Mouse (Mus musculus): ENCODE results near the gene Hpn. TPM values are rescaled to one million over a fixed set of nuclear protein-coding genes. Genes with fewer than 3 reads are reported as not detected.
A peak's percentile ranks its signal among the peaks of the same experiment; 100 is the strongest.

The Hpn gene
- polyA plus RNA-seq, 1 experiment from 2014 or later = 10.8 TPM

DNA sequence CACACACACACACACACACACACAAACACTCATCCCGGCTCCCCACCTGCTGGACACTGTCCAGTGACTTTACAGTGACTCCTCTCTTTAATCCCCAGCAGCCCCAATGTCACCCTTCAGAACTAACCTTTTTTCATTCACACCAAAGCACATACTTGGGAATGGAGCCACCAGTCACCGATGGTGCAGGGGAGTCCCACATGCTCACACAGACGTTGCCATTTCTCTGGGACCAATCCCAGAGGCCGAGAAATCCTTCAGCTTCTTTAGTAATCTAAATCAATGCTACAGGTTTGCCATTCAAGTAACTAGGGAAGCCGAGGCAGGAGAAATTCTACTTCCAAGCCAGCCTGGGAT, 40.4 kb downstream of the Hpn start:
- Histone ChIP-seq H3K27ac (ENCODE audit: low read depth) (no peak overlapping the region), H3K36me3 (ENCODE audit: insufficient read depth) (no peaks in the 10 kb centered on the region), H3K9me3 (ENCODE audit: low read depth, low read length) (no peaks in the 10 kb centered on the region), H3K27me3 (ENCODE audit: insufficient read depth, low read length) (no peaks in the 10 kb centered on the region), H3K4me2 (no peak overlapping the region), H3K9ac (no peak overlapping the region), H3K4me1 (ENCODE audit: insufficient read depth) (0 out of 2 replicates have a peak, but pooled peaks cover 3% of the 10 kb centered on the region), H3K4me3 (ENCODE audit: low read depth, low read length) (no peak overlapping the region)
- TF ChIP-seq CTCF (IDR thresholded peaks at IDR 0.05; ENCODE audit: low read depth) = no peak
- ATAC-seq (ENCODE audit: insufficient read depth) (no peak), DNase-seq (no peak)
- 57% methylated on average over 5 of the region's 5 CpGs for WGBS

DNA sequence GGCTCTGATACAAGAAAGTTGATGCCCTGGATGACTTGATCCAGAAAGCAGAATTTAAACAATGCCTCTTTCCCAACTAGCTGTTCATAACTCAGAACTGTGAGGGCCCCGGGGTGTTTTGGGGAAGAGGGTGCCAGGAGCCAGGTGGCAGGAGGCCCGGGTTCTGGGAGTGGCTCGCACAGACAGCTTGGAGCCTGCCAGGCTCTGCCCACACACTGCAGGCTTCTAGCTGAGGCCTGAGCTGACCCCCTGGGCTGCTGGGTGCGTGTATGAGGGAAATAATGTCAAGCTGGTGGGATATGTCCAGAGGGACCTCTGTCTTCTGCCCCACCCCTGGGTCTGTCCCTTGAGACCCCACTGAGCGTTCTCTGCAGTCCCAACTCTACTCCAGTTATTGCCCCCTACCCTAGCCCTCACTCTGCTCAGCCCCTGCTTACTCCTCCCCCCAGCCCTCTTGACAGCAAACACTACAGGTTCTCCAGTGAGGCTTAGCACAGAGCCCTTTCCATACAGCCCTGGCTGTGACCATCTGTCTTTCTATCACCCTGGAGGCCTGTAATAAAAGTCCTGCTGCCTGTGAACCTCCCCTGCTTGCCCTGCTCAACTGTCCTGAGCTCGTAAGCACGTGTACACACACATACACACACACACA, 40.9 kb downstream of the Hpn start:
- no peak overlapping the region for H3K4me3 ChIP-seq (ENCODE audit: low read depth, low read length)

DNA sequence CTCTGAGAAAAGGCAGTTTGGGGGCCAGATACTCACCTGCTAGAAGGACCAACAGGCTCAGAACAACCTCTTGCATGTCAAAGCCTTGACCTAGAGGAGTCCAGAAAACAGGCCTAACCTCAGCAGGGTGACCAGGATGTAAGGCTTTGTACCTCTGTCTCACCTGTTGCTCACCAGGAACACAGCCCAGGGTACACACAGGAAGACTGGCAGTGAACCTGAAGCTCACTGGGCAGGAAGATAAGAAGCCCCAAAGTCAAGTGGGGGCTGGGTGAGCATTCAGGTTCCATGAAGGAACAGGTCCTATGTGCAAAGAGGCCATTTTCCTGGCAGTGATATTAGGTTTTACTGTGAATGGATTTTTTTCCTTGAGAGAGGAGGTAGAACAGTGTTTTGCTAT, 41.5 kb downstream of the Hpn start:
- H3K9me3 ChIP-seq (ENCODE audit: low read depth, low read length) = no peaks in the 10 kb centered on the region
- no peaks in the 10 kb centered on the region for H3K36me3 ChIP-seq (ENCODE audit: insufficient read depth)
- H3K4me3 ChIP-seq (ENCODE audit: low read depth, low read length) = no peak overlapping the region
- H3K4me2 ChIP-seq = no peak overlapping the region
- 0 out of 2 replicates have a peak, but pooled peaks cover 3% of the 10 kb centered on the region for H3K4me1 ChIP-seq (ENCODE audit: insufficient read depth)
- DNase-seq = no peak
- no peak for ATAC-seq (ENCODE audit: insufficient read depth)
- no peak overlapping the region for H3K27ac ChIP-seq (ENCODE audit: low read depth)
- H3K27me3 ChIP-seq (ENCODE audit: insufficient read depth, low read length) = no peaks in the 10 kb centered on the region
- no peak for TF ChIP-seq CTCF (IDR thresholded peaks at IDR 0.05; ENCODE audit: low read depth)
- no peak overlapping the region for H3K9ac ChIP-seq

More for the DNA sequence above, 40.9 kb downstream of the Hpn start:
- Histone ChIP-seq H3K9me3 (ENCODE audit: low read depth, low read length) (no peaks in the 10 kb centered on the region), H3K9ac (no peak overlapping the region), H3K27me3 (ENCODE audit: insufficient read depth, low read length) (no peaks in the 10 kb centered on the region), H3K4me1 (ENCODE audit: insufficient read depth) (0 out of 2 replicates have a peak, but pooled peaks cover 3% of the 10 kb centered on the region), H3K4me2 (no peak overlapping the region), H3K36me3 (ENCODE audit: insufficient read depth) (no peaks in the 10 kb centered on the region), H3K27ac (ENCODE audit: low read depth) (no peak overlapping the region)
- no peak for TF ChIP-seq CTCF (IDR thresholded peaks at IDR 0.05; ENCODE audit: low read depth)
- ATAC-seq (ENCODE audit: insufficient read depth) (0 out of 2 replicates have a peak, but pooled peaks have one; percentile 2), DNase-seq (no peak)
- 47% methylated on average over 7 of the region's 7 CpGs for WGBS

DNA sequence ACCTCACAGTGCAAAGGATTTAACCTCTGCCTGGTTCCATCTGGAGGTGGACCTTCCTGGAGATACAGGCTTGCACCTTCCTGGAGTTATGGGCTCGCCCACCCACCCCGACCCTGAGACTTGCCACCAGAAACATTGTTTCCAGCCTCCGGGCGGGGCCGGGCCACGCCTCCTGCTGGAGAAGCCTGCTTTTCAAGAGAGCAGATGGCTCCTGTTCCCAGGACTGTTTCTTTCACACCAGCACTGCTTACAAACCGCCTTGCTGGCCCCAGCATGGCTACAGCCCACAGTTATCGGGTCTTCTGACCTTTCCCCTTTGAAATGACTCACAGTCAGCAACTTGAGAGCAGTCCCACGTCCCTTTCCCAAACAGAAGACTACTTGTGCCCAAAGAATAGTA, 42.8 kb downstream of the Hpn start:
- no peak for ATAC-seq (ENCODE audit: insufficient read depth)
- Histone ChIP-seq H3K4me1 (ENCODE audit: insufficient read depth) (peaks cover 3% of the 10 kb centered on the region; the same call in 1 of the 2 replicates), H3K27ac (ENCODE audit: low read depth) (no peak overlapping the region), H3K27me3 (ENCODE audit: insufficient read depth, low read length) (no peaks in the 10 kb centered on the region), H3K36me3 (ENCODE audit: insufficient read depth) (no peaks in the 10 kb centered on the region), H3K4me3 (ENCODE audit: low read depth, low read length) (no peak overlapping the region), H3K9me3 (ENCODE audit: low read depth, low read length) (no peaks in the 10 kb centered on the region), H3K4me2 (no peak overlapping the region), H3K9ac (no peak overlapping the region)
- WGBS = 34% methylated on average over 9 of the region's 9 CpGs
- no peak for DNase-seq
- TF ChIP-seq CTCF (IDR thresholded peaks at IDR 0.05; ENCODE audit: low read depth) = no peak

DNA sequence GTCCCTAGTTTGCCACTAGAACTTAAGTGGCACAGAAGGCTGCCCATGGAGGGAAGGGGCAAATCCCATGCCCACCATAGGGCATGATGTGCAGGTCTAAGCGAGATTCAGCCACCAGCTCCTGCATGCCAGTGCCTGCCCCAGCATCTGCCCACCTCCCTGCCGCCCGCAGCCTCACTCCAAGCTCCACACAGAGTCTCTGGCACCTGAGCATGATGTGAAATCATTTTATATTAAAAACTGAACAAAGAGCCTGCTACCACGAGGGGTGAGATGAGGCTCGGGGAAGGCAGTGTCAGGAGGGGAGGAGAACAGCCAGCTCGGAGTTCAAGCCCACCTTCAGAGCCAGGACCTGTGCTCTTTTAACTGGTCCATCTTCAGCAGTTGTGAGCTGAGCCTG, 44.8 kb downstream of the Hpn start:
- DNase-seq = no peak
- Histone ChIP-seq H3K9me3 (ENCODE audit: low read depth, low read length) (no peaks in the 10 kb centered on the region), H3K4me3 (ENCODE audit: low read depth, low read length) (no peak overlapping the region), H3K9ac (no peak overlapping the region), H3K27ac (ENCODE audit: low read depth) (no peak overlapping the region), H3K27me3 (ENCODE audit: insufficient read depth, low read length) (no peaks in the 10 kb centered on the region), H3K4me1 (ENCODE audit: insufficient read depth) (peaks cover 3% of the 10 kb centered on the region; the same call in 1 of the 2 replicates), H3K36me3 (ENCODE audit: insufficient read depth) (no peaks in the 10 kb centered on the region), H3K4me2 (no peak overlapping the region)
- WGBS = 75% methylated on average over 6 of the region's 6 CpGs
- no peak for TF ChIP-seq CTCF (IDR thresholded peaks at IDR 0.05; ENCODE audit: low read depth)
- no peak for ATAC-seq (ENCODE audit: insufficient read depth)

DNA sequence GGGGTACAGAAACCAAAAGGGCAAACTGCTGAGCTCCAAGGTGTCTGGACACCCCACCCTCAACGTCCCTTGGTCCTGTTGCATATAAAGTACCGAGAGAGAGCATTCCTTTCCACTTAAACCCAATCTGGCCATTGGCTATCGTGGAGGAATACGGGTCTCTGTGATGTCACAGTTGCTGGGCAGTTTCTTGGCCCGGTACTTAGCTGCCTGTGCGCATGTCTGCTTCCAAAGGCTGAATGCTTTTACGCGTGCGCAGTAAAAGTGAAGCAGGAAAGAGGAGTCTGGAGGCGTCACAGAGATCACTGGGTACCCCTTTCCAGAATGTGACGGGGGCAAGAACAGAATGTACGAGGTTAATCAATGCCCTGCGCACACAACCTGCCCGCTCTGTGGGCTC, 45.6 kb downstream of the Hpn start:
- WGBS = 83% methylated on average over 14 of the region's 14 CpGs
- Histone ChIP-seq H3K36me3 (ENCODE audit: insufficient read depth) (no peaks in the 10 kb centered on the region), H3K27me3 (ENCODE audit: insufficient read depth, low read length) (no peaks in the 10 kb centered on the region), H3K4me2 (no peak overlapping the region), H3K4me3 (ENCODE audit: low read depth, low read length) (no peak overlapping the region), H3K9me3 (ENCODE audit: low read depth, low read length) (no peaks in the 10 kb centered on the region), H3K9ac (no peak overlapping the region), H3K27ac (ENCODE audit: low read depth) (no peak overlapping the region), H3K4me1 (ENCODE audit: insufficient read depth) (peaks cover 3% of the 10 kb centered on the region; the same call in 1 of the 2 replicates)
- DNase-seq (no peak), ATAC-seq (ENCODE audit: insufficient read depth) (no peak)
- no peak for TF ChIP-seq CTCF (IDR thresholded peaks at IDR 0.05; ENCODE audit: low read depth)

DNA sequence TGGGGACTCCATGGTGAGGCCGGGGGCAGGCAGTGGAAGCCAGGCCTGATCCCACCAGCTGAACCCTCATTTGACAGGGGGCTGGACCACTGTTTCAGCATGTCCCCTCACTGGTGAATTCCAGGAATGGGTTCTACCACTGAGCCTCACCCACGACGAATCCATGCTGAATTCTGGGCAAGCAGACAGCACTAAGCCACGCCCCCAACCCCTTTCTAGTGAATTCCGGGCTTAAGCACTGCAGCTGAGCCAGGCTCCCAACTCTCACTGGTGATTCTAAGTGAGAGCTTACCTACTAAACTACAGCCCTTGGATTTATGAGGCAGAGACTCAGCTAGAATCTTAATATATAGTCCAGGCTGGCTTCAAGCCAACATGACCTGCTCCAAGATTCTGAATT, 47.3 kb downstream of the Hpn start:
- Histone ChIP-seq H3K36me3 (ENCODE audit: insufficient read depth) (no peaks in the 10 kb centered on the region), H3K27me3 (ENCODE audit: insufficient read depth, low read length) (no peaks in the 10 kb centered on the region), H3K9me3 (ENCODE audit: low read depth, low read length) (no peaks in the 10 kb centered on the region), H3K4me1 (ENCODE audit: insufficient read depth) (peaks cover 3% of the 10 kb centered on the region; the same call in 1 of the 2 replicates), H3K9ac (no peak overlapping the region), H3K4me3 (ENCODE audit: low read depth, low read length) (no peak overlapping the region), H3K4me2 (no peak overlapping the region), H3K27ac (ENCODE audit: low read depth) (no peak overlapping the region)
- 28% methylated on average over 5 of the region's 5 CpGs for WGBS
- DNase-seq (peak; percentile 74), ATAC-seq (ENCODE audit: insufficient read depth) (peak; percentile 61)
- no peak for TF ChIP-seq CTCF (IDR thresholded peaks at IDR 0.05; ENCODE audit: low read depth)
